Mouse (Mus musculus) cerebellum, adult 2 months (tissue): Measurements from ENCODE around the gene Fgf18.

Experiments used
- CTCF ChIP-seq: fragments of 200-500 bp; IDR thresholded peaks from 2 replicates; pipeline ENCODE4 v1.5.1; 2011; ENCODE audit warnings: low read depth, mild to moderate bottlenecking, control low read depth, low read length, moderate library complexity, borderline replicate concordance; ENCODE audit not compliant: insufficient read depth
- POLR2A ChIP-seq: fragments of 200-500 bp; IDR thresholded peaks from 2 replicates; pipeline ENCODE4 v1.6.1; 2011; ENCODE audit warnings: low read length, control low read depth, borderline replicate concordance; ENCODE audit not compliant: insufficient read depth

- TF ChIP-seq CTCF (no peak), POLR2A (no peak)
Observed at GRCm38 (mm10) chr11:33132619-33133338, 14.4 kb downstream of the Fgf18 start.
